Mouse (Mus musculus) brain, embryonic 14.5 days (tissue): ENCODE results near the gene Tnfrsf11a.

Source experiments
- CTCF ChIP-seq: fragments of 200-500 bp; IDR thresholded peaks from 2 replicates; pipeline ENCODE4 v1.5.1; 2012; ENCODE audit warnings: inconsistent platforms, mild to moderate bottlenecking, moderate library complexity, borderline replicate concordance; ENCODE audit not compliant: insufficient read depth, insufficient read length; ENCODE audit errors: extremely low read depth
- POLR2A ChIP-seq: fragments of 200-500 bp; IDR thresholded peaks from 2 replicates; pipeline ENCODE4 v1.6.1; 2012; ENCODE audit warnings: mild to moderate bottlenecking, inconsistent platforms, borderline replicate concordance; ENCODE audit not compliant: poor library complexity, insufficient read depth, insufficient read length, severe bottlenecking; ENCODE audit errors: extremely low read depth

- no peak for TF ChIP-seq POLR2A
- no peak for TF ChIP-seq CTCF
Observed at GRCm38 (mm10) chr1:105780079-105780456, 450 bp upstream of the Tnfrsf11a start.
